Mouse (Mus musculus) kidney, adult 2 months (tissue): ENCODE measurements around the gene Zfp955a.
"Not testable (repeated sequence)": the region's sequence is repeated elsewhere in the genome, so short reads cannot be mapped to it uniquely, and the experiment has no call there.

Experiments
- CTCF ChIP-seq: fragments of 200-500 bp; conservative IDR thresholded peaks from 2 replicates; pipeline ENCODE4 v1.5.1; 2011; ENCODE audit warnings: low read depth, mild to moderate bottlenecking, control low read depth, low read length, moderate library complexity, mixed read lengths; ENCODE audit not compliant: insufficient read depth, insufficient read length
- POLR2A ChIP-seq: fragments of 200-500 bp; IDR thresholded peaks from one replicate; pipeline ENCODE4 v1.6.1; 2011; ENCODE audit warnings: low read depth, low read length, control low read depth

DNA sequence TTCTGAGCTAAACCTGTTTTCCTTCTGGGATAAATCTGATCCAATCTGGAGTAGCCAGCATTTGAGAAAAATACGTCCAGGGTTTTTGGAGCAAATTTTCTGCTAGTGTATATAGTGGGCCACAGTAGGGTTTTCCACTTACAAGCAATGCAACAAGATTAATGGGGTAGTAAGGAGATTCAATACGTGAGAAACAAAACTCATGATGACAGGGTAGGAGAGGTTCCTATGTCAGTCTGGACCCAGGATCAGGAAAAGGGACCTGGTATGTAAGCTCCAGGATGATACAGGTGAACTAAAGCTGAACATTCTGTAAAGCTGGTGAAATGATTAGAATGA is 343 bp upstream of the Zfp955a start:
- TF ChIP-seq CTCF, POLR2A: not testable (repeated sequence)
